Mouse (Mus musculus): Measurements from ENCODE around the gene Capn11. TPM values are rescaled to one million over a fixed set of nuclear protein-coding genes. Genes with fewer than 3 reads are reported as not detected.

The Capn11 gene
- polyA plus RNA-seq, 1 experiment from 2014 or later, result 0.41 TPM

DNA sequence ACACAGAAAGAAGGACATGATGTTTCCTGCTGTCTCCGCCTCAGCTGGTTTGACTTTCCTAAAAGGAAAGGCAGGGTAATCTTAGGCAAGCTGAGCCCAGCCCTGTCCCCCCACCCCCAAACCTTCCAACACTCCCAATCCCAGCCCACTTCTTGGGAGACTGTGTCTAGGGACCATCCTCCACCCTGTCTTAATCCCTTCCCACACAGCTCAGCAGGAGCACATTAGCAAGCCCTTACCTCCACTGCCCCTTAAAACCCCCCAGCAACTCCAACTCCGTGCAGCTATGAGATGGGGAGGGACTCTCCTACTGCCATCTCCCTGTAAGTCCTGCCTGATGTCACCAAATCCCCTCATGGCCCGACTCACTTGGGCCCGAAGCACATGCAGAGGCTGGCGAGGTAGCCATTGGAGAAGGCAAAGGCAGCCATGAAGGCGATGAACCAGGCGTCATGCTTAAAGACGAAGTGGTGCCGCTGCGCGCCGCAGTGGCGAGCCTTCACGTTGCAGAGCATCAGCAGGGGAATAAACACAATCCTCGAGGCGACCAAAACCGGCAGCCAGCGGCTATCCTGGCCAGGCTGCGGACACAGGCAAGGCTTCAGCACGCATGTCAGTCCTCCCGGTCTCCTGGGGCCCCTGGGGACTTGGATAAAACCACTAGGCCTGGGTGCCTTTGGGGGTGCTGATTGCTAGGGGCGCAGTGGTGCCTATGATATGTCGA, 73.2 kb downstream of the Capn11 start:
- ATAC-seq (ENCODE audit: low read depth), result no peak
- Histone ChIP-seq H3K36me3 (ENCODE audit: control insufficient read depth, insufficient read depth) (peaks cover 59% of the 10 kb centered on the region), H3K4me2 (ENCODE audit: low read depth, low read length) (no peak overlapping the region), H3K9ac (ENCODE audit: low read depth, low read length) (no peak overlapping the region), H3K4me3 (ENCODE audit: low read depth, low read length) (no peak overlapping the region), H3K4me1 (ENCODE audit: control insufficient read depth, low read depth, low read length) (peaks cover 45% of the 10 kb centered on the region), H3K9me3 (replicated peaks; ENCODE audit: control insufficient read depth, low read length) (no peaks in the 10 kb centered on the region), H3K27ac (ENCODE audit: low read length) (peak overlapping the region; percentile 66), H3K27me3 (ENCODE audit: control insufficient read depth, insufficient read depth, low read depth, low read length) (no peaks in the 10 kb centered on the region)
- 82% methylated on average over 23 of the region's 23 CpGs for WGBS (ENCODE audit: insufficient replicate concordance)

DNA sequence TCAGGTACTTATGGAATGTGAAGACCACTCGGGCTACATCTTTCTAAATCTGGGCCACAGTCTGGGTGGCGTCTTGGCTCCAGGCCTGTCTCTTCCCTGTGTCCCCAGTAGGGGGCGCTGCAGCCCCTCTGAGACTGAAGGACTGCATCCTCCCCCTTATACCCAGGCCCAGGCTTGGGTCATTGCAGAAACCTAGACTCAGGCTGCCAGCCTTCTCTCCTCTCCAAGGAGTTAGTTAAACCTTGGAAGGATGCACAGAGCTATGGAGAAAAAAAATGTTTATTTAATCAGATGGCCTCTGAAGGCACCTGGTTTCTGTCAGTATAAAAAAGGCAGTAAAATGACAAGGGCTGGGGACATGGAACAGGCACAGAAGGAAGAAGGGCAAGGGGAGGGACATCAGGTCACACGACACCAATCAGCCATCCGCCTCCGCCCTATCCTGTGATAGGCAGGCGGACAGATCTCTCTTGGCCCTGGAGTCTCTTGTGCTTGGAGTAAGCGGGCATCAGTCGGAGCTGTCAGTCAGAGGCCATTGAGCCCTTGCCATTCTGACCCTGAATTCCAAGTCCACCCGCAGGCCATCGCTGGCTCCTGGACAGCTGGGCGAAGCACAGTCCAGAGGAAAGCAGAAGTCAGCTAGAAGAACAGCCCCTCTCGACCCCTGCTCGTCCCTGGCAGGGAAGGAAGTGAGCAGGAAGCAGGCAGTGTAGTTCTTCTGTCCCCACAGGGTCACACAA, 74.0 kb downstream of the Capn11 start:
- Histone ChIP-seq H3K9ac (ENCODE audit: low read depth, low read length) (no peak overlapping the region), H3K4me2 (ENCODE audit: low read depth, low read length) (no peak overlapping the region), H3K4me3 (ENCODE audit: low read depth, low read length) (peak overlapping the region; percentile 9; the same call in 1 of the 2 replicates), H3K27ac (ENCODE audit: low read length) (peak overlapping the region; percentile 66), H3K36me3 (ENCODE audit: control insufficient read depth, insufficient read depth) (peaks cover 53% of the 10 kb centered on the region), H3K27me3 (ENCODE audit: control insufficient read depth, insufficient read depth, low read depth, low read length) (no peaks in the 10 kb centered on the region), H3K4me1 (ENCODE audit: control insufficient read depth, low read depth, low read length) (peaks cover 46% of the 10 kb centered on the region), H3K9me3 (replicated peaks; ENCODE audit: control insufficient read depth, low read length) (no peaks in the 10 kb centered on the region)
- WGBS (ENCODE audit: insufficient replicate concordance), result 35% methylated on average over 14 of the region's 14 CpGs
- ATAC-seq (ENCODE audit: low read depth), result peak; percentile 35

DNA sequence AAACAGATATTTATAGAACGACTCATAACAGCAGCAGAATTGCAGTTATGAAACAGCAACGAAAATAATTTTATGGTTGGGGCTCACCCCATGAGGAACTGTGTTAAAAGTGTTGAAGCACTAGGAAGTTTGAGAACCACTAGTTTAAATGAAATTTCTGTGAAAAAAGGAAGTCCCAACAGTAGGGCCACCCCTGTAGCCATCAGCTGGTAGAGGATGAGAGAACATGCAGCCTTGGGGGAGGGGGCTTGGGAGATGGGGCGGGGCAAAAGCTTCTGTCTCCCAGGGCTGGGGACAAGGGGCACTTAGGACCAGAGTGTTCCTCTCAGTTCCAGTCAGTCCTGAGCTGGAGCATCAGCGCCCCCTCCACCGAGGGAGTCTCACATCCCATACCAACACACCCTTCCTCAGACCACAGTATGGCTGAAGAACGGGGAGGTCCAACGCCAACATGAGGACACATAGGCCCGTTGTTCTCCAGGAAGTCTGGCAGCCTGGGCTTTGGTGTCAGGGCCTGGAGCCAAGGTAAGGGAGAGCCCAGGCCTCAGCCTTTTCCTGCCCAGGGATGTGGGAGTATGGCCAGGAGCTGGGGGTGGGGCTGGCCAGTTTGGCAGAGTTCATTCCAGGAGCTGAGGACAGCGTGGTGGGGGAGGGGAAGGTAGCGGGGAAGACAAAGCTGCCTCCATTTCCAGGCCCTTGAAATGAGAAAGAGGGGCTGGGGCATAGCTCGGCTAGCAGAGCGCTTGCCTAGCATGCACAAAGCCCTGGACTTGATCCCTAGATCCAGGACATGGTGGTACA, 74.8 kb downstream of the Capn11 start:
- ATAC-seq (ENCODE audit: low read depth), result no peak
- no peak overlapping the region for H3K9ac ChIP-seq (ENCODE audit: low read depth, low read length)
- H3K36me3 ChIP-seq (ENCODE audit: control insufficient read depth, insufficient read depth), result peaks cover 45% of the 10 kb centered on the region
- peaks cover 46% of the 10 kb centered on the region for H3K4me1 ChIP-seq (ENCODE audit: control insufficient read depth, low read depth, low read length)
- no peak overlapping the region for H3K4me2 ChIP-seq (ENCODE audit: low read depth, low read length)
- peak overlapping the region; percentile 66 for H3K27ac ChIP-seq (ENCODE audit: low read length)
- peak overlapping the region; percentile 9; the same call in 1 of the 2 replicates for H3K4me3 ChIP-seq (ENCODE audit: low read depth, low read length)
- H3K27me3 ChIP-seq (ENCODE audit: control insufficient read depth, insufficient read depth, low read depth, low read length), result no peaks in the 10 kb centered on the region
- WGBS (ENCODE audit: insufficient replicate concordance), result 50% methylated on average over 12 of the region's 12 CpGs
- no peaks in the 10 kb centered on the region for H3K9me3 ChIP-seq (replicated peaks; ENCODE audit: control insufficient read depth, low read length)

DNA sequence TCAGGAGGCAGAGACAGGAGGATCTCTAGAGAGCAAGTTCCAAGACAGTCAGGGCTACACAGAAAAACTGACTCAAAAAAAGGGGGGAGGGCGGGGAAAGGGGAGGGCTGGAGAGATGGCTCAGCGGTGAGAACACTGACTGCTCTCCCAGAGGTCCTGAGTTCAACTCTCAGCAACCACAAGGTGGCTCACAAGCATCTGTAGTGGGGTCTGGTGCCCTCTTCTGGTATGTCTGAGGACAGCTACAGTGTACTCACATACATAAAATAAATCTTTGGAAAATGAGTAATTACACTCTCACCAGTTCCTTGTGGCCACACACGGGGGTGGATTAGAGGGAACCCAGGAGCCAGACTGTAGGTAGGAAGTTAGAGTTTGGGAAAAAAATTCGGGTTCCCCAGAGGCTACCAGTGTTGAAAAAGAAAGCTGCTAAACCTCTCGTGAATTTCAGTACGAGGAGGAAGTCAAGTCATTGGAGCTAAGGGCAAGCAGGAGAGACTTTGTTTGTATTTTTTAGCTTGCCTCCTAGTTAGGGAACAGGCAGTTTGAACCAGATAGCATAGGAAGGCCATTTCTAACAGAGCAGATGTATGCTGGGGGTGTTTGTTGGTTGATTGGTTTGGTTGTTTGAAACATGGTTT, 76.3 kb downstream of the Capn11 start:
- Histone ChIP-seq H3K4me1 (ENCODE audit: control insufficient read depth, low read depth, low read length) (peaks cover 50% of the 10 kb centered on the region), H3K9me3 (replicated peaks; ENCODE audit: control insufficient read depth, low read length) (no peaks in the 10 kb centered on the region), H3K36me3 (ENCODE audit: control insufficient read depth, insufficient read depth) (peaks cover 32% of the 10 kb centered on the region), H3K27ac (ENCODE audit: low read length) (peak overlapping the region; percentile 90), H3K27me3 (ENCODE audit: control insufficient read depth, insufficient read depth, low read depth, low read length) (no peaks in the 10 kb centered on the region), H3K4me2 (ENCODE audit: low read depth, low read length) (peak overlapping the region; percentile 38), H3K9ac (ENCODE audit: low read depth, low read length) (no peak overlapping the region), H3K4me3 (ENCODE audit: low read depth, low read length) (0 out of 2 replicates have a peak overlapping the region, but pooled peaks have one; percentile 3)
- 48% methylated on average over 6 of the region's 6 CpGs for WGBS (ENCODE audit: insufficient replicate concordance)
- ATAC-seq (ENCODE audit: low read depth), result peak; percentile 28; the same call in 1 of the 2 replicates

DNA sequence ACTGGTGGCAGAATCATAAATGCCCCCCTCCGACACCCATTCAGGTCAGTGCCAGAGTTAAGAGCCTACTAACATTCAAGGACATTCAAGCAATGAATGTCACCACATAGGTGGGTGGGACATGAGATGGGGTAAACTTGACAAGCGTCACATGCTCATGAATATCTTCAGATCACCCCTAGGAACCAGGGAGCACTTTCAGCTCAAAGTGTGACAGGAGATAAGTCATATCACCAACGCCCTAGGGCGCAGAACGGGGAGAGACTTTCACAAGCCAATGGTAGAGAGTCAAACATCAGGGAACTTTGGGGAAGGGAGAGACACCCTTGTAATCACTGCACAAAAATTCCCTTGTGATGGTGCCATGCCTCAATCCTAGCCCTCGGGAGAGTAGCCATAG, 76.9 kb downstream of the Capn11 start:
- H3K27me3 ChIP-seq (ENCODE audit: control insufficient read depth, insufficient read depth, low read depth, low read length), result no peaks in the 10 kb centered on the region
- H3K4me2 ChIP-seq (ENCODE audit: low read depth, low read length), result peak overlapping the region; percentile 38
- ATAC-seq (ENCODE audit: low read depth), result peak; percentile 72
- 0 out of 2 replicates have a peak overlapping the region, but pooled peaks have one; percentile 3 for H3K4me3 ChIP-seq (ENCODE audit: low read depth, low read length)
- H3K27ac ChIP-seq (ENCODE audit: low read length), result peak overlapping the region; percentile 90
- peaks cover 50% of the 10 kb centered on the region for H3K4me1 ChIP-seq (ENCODE audit: control insufficient read depth, low read depth, low read length)
- no peak overlapping the region; the same call in 1 of the 2 replicates for H3K9ac ChIP-seq (ENCODE audit: low read depth, low read length)
- H3K9me3 ChIP-seq (replicated peaks; ENCODE audit: control insufficient read depth, low read length), result no peaks in the 10 kb centered on the region
- peaks cover 27% of the 10 kb centered on the region for H3K36me3 ChIP-seq (ENCODE audit: control insufficient read depth, insufficient read depth)
- WGBS (ENCODE audit: insufficient replicate concordance), result 37% methylated on average over 6 of the region's 6 CpGs

DNA sequence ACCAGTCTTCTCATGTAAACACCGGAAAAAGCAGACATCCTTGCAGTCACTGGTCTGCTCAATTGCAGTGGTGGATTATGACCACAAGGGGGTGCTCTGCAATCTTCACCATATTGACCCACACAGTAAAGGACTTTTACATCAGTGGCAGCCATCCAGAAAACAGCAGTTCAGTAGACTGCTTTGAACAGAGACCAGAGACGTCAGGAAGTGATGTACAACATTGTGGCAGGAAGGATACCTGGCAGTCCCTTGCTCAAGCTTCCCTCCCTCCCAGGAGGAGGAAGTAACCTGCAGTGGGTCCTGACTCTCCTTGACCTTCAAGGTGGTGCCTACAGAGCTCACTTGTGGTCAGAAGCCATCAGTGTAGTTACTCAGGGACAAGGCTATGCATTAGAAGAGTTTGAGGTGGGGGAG, 77.5 kb downstream of the Capn11 start:
- Histone ChIP-seq H3K36me3 (ENCODE audit: control insufficient read depth, insufficient read depth) (peaks cover 21% of the 10 kb centered on the region), H3K4me2 (ENCODE audit: low read depth, low read length) (peak overlapping the region; percentile 38), H3K27ac (ENCODE audit: low read length) (peak overlapping the region; percentile 90), H3K4me3 (ENCODE audit: low read depth, low read length) (no peak overlapping the region), H3K4me1 (ENCODE audit: control insufficient read depth, low read depth, low read length) (peaks cover 50% of the 10 kb centered on the region), H3K27me3 (ENCODE audit: control insufficient read depth, insufficient read depth, low read depth, low read length) (no peaks in the 10 kb centered on the region), H3K9me3 (replicated peaks; ENCODE audit: control insufficient read depth, low read length) (no peaks in the 10 kb centered on the region), H3K9ac (ENCODE audit: low read depth, low read length) (peak overlapping the region; percentile 13; the same call in 1 of the 2 replicates)
- WGBS (ENCODE audit: insufficient replicate concordance), result 3% methylated on average over 2 of the region's 2 CpGs
- peak; percentile 17; the same call in 1 of the 2 replicates for ATAC-seq (ENCODE audit: low read depth)

DNA sequence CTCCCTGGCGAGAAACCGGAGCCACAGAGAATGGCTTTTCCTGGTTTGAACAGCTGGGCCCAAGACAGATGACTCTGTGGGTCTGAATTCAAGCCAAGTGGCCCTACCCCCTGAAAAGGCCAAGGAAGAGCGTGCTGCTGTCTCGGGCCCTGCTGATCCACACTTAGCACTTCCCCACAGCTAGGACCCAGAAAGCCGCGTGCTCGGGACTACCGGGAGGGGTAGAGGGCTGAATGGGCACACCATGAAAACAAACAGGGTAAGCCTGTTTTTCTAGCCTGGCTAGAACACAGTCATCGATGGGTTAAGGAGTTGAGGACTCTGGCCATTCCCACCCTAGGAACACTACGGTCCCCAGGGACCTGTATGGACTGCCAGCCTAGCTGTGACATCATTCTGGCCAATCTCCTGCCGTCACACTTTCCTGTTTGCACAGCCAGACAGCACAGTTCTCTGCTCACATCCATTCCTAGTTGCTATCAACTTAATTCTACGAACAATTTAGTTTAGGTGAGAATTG, 78.1 kb downstream of the Capn11 start:
- Histone ChIP-seq H3K4me3 (ENCODE audit: low read depth, low read length) (no peak overlapping the region), H3K9me3 (replicated peaks; ENCODE audit: control insufficient read depth, low read length) (no peaks in the 10 kb centered on the region), H3K4me2 (ENCODE audit: low read depth, low read length) (no peak overlapping the region), H3K27me3 (ENCODE audit: control insufficient read depth, insufficient read depth, low read depth, low read length) (no peaks in the 10 kb centered on the region), H3K36me3 (ENCODE audit: control insufficient read depth, insufficient read depth) (peaks cover 16% of the 10 kb centered on the region), H3K4me1 (ENCODE audit: control insufficient read depth, low read depth, low read length) (peaks cover 50% of the 10 kb centered on the region), H3K9ac (ENCODE audit: low read depth, low read length) (0 out of 2 replicates have a peak overlapping the region, but pooled peaks have one; percentile 19), H3K27ac (ENCODE audit: low read length) (peak overlapping the region; percentile 66)
- no peak for ATAC-seq (ENCODE audit: low read depth)
- 39% methylated on average over 12 of the region's 12 CpGs for WGBS (ENCODE audit: insufficient replicate concordance)
